Mouse (Mus musculus): ENCODE results near the gene Apln. TPM values are rescaled to one million over a fixed set of nuclear protein-coding genes. Genes with fewer than 3 reads are reported as not detected.

Apln gene
- total and polyA plus RNA-seq, 3 experiments: 0.08 TPM; not detected in 2

GRCm38 (mm10) chrX:47992606-47993005 lies 42.0 kb downstream of the Apln start:
- peak overlapping the region in 1 of 2 experiments; percentile 20; a peak in 1 of 4 replicates for H3K4me3 ChIP-seq (ENCODE audit: control insufficient read depth in 1 of 2, insufficient read depth in 1 of 2, low read depth in 2 of 2, low read length in 2 of 2)
- peak; percentile 56 for DNase-seq (ENCODE audit: low read depth, low spot score)
- no peaks in the 10 kb centered on the region for H3K4me1 ChIP-seq (ENCODE audit: control insufficient read depth in 1 of 2, insufficient read depth in 2 of 2, low read length in 2 of 2)
- H3K9me3 ChIP-seq (replicated peaks; ENCODE audit: insufficient read depth, low read length): no peaks in the 10 kb centered on the region
- no peaks in the 10 kb centered on the region for H3K36me3 ChIP-seq (ENCODE audit: control insufficient read depth in 1 of 2, insufficient read depth in 2 of 2, low read length in 2 of 2)
- no peak overlapping the region for H3K9ac ChIP-seq (ENCODE audit: control insufficient read depth, low read depth, low read length, poor library complexity, severe bottlenecking)
- H3K27me3 ChIP-seq (ENCODE audit: control insufficient read depth in 1 of 2, insufficient read depth in 2 of 2, low read length in 2 of 2): no peaks in the 10 kb centered on the region; a peak in 3 of 4 replicates
- TF ChIP-seq CTCF (IDR thresholded peaks at IDR 0.05 in 2 of 3, conservative IDR thresholded peaks at IDR 0.05 in 1 of 3; ENCODE audit: control insufficient read depth in 1 of 3, insufficient read depth in 1 of 3, low read depth in 2 of 3, low read length in 3 of 3, poor library complexity in 1 of 3, severe bottlenecking in 1 of 3) (peak; percentile 54 to 73 (median 62)), RAD21 (IDR thresholded peaks at IDR 0.05; ENCODE audit: low read depth, low read length) (peak; percentile 78), MXI1 (IDR thresholded peaks at IDR 0.05; ENCODE audit: low read depth, low read length) (no peak), POLR2A (IDR thresholded peaks at IDR 0.05; ENCODE audit: control insufficient read depth in 1 of 2, insufficient read depth in 1 of 2, low read depth in 1 of 2, low read length in 2 of 2, poor library complexity in 1 of 2) (no peak), SMC3 (IDR thresholded peaks at IDR 0.05; ENCODE audit: low read depth, low read length) (peak; percentile 69), SIN3A (IDR thresholded peaks at IDR 0.05; ENCODE audit: low read length) (no peak), ELF1 (IDR thresholded peaks at IDR 0.05; ENCODE audit: low read depth, low read length) (no peak), ZC3H11A (IDR thresholded peaks at IDR 0.05; ENCODE audit: low read depth, low read length) (peak; percentile 46; the same call in 1 of the 2 replicates), USF1 (IDR thresholded peaks at IDR 0.05; ENCODE audit: low read depth, low read length) (no peak), MAZ (IDR thresholded peaks at IDR 0.05; ENCODE audit: low read depth, low read length) (no peak), NRF1 (IDR thresholded peaks at IDR 0.05; ENCODE audit: insufficient read depth, low read depth, low read length, poor library complexity, severe bottlenecking) (no peak), CHD2 (IDR thresholded peaks at IDR 0.05; ENCODE audit: low read length) (no peak)
- H3K27ac ChIP-seq (ENCODE audit: control insufficient read depth, low read depth, low read length): no peak overlapping the region
- H3K79me2 ChIP-seq (ENCODE audit: control insufficient read depth, insufficient read depth, low read length, poor library complexity): no peaks in the 10 kb centered on the region

GRCm38 (mm10) chrX:47988024-47988423 lies 46.6 kb downstream of the Apln start:
- Histone ChIP-seq H3K36me3 (ENCODE audit: control insufficient read depth in 1 of 2, insufficient read depth in 2 of 2, low read length in 2 of 2) (no peaks in the 10 kb centered on the region), H3K4me1 (ENCODE audit: control insufficient read depth in 1 of 2, insufficient read depth in 2 of 2, low read length in 2 of 2) (no peaks in the 10 kb centered on the region), H3K27ac (ENCODE audit: control insufficient read depth, low read depth, low read length) (no peak overlapping the region), H3K9ac (ENCODE audit: control insufficient read depth, low read depth, low read length, poor library complexity, severe bottlenecking) (no peak overlapping the region), H3K4me3 (ENCODE audit: control insufficient read depth in 1 of 2, insufficient read depth in 1 of 2, low read depth in 2 of 2, low read length in 2 of 2) (no peak overlapping the region), H3K9me3 (replicated peaks; ENCODE audit: insufficient read depth, low read length) (no peaks in the 10 kb centered on the region), H3K79me2 (ENCODE audit: control insufficient read depth, insufficient read depth, low read length, poor library complexity) (no peaks in the 10 kb centered on the region), H3K27me3 (ENCODE audit: control insufficient read depth in 1 of 2, insufficient read depth in 2 of 2, low read length in 2 of 2) (no peaks in the 10 kb centered on the region; a peak in 3 of 4 replicates)
- TF ChIP-seq ZC3H11A (IDR thresholded peaks at IDR 0.05; ENCODE audit: low read depth, low read length): no peak
- TF ChIP-seq ZNF384 (IDR thresholded peaks at IDR 0.05; ENCODE audit: low read depth, low read length): no peak
- no peak for TF ChIP-seq TCF12 (IDR thresholded peaks at IDR 0.05; ENCODE audit: low read depth, low read length)
- TF ChIP-seq ELF1 (IDR thresholded peaks at IDR 0.05; ENCODE audit: low read depth, low read length): no peak
- no peak for TF ChIP-seq NRF1 (IDR thresholded peaks at IDR 0.05; ENCODE audit: insufficient read depth, low read depth, low read length, poor library complexity, severe bottlenecking)
- no peak for TF ChIP-seq POLR2AphosphoS5 (IDR thresholded peaks at IDR 0.05; ENCODE audit: borderline replicate concordance, low read depth, low read length)
- TF ChIP-seq TAL1 (IDR thresholded peaks at IDR 0.05; ENCODE audit: low read length): no peak
- no peak for TF ChIP-seq RAD21 (IDR thresholded peaks at IDR 0.05; ENCODE audit: low read depth, low read length)
- TF ChIP-seq POLR2A (IDR thresholded peaks at IDR 0.05; ENCODE audit: control insufficient read depth in 1 of 2, insufficient read depth in 1 of 2, low read depth in 1 of 2, low read length in 2 of 2, poor library complexity in 1 of 2): no peak
- DNase-seq (ENCODE audit: low read depth, low spot score): no peak
